Mouse (Mus musculus): ENCODE measurements around the gene Lsm4. TPM values are rescaled to one million over a fixed set of nuclear protein-coding genes. Genes with fewer than 3 reads are reported as not detected.

The Lsm4 gene
- polyA plus RNA-seq (2015; fragmentation: Nextera tagmentation; extraction: Ambion mirVana), result 256 and 281 TPM in 2 replicates

GRCm38 (mm10) chr8:70673079-70673856, at the start of gene Lsm4:
Lsm4 (plus strand) TSS chr8:70673248.
- peaks cover 25% of the 10 kb centered on the region for H3K4me1 ChIP-seq (replicated peaks)
- H3K9me3 ChIP-seq (replicated peaks), result no peaks in the 10 kb centered on the region
- H3K9ac ChIP-seq, result peak within 1 kb of the TSS; percentile 66
- no peaks in the 10 kb centered on the region for H3K27me3 ChIP-seq
- H3K4me3 ChIP-seq, result peak within 1 kb of the TSS; percentile 79
- peaks cover 5% of the 10 kb centered on the region for H3K36me3 ChIP-seq
- WGBS, result under 1% methylated on average over 60 of the region's 60 CpGs
- H3K4me2 ChIP-seq, result peak within 1 kb of the TSS; percentile 78
- peak within 1 kb of the TSS; percentile 96 for H3K27ac ChIP-seq
- ATAC-seq (replicated peaks; ENCODE audit: insufficient number of reproducible peaks, insufficient read depth, low FRiP score, low read depth), result peak; percentile 97

GRCm38 (mm10) chr8:70625104-70625503, 47.9 kb upstream of the Lsm4 start:
- WGBS, result 18% methylated on average over 5 of the region's 5 CpGs
- no peak for ATAC-seq (replicated peaks; ENCODE audit: insufficient number of reproducible peaks, insufficient read depth, low FRiP score, low read depth)
- H3K4me3 ChIP-seq, result no peak overlapping the region

GRCm38 (mm10) chr8:70627041-70627440, 46.0 kb upstream of the Lsm4 start:
- H3K4me2 ChIP-seq, result no peak overlapping the region
- H3K27me3 ChIP-seq, result peaks cover 4% of the 10 kb centered on the region
- H3K4me3 ChIP-seq, result no peak overlapping the region
- no peak overlapping the region for H3K27ac ChIP-seq
- H3K36me3 ChIP-seq, result no peaks in the 10 kb centered on the region
- no peaks in the 10 kb centered on the region for H3K9me3 ChIP-seq (replicated peaks)
- ATAC-seq (replicated peaks; ENCODE audit: insufficient number of reproducible peaks, insufficient read depth, low FRiP score, low read depth), result no peak
- WGBS, result 76% methylated on average over 5 of the region's 5 CpGs
- no peak overlapping the region for H3K9ac ChIP-seq
- peaks cover 30% of the 10 kb centered on the region for H3K4me1 ChIP-seq (replicated peaks)

More at GRCm38 (mm10) chr8:70625104-70625503, 47.9 kb upstream of the Lsm4 start:
- Histone ChIP-seq H3K36me3 (no peaks in the 10 kb centered on the region), H3K27me3 (peaks cover 12% of the 10 kb centered on the region), H3K4me1 (replicated peaks) (peaks cover 11% of the 10 kb centered on the region), H3K9me3 (replicated peaks) (no peaks in the 10 kb centered on the region), H3K4me2 (no peak overlapping the region), H3K27ac (no peak overlapping the region), H3K9ac (no peak overlapping the region)

GRCm38 (mm10) chr8:70628986-70629490, 44.0 kb upstream of the Lsm4 start:
- H3K4me1 ChIP-seq (replicated peaks), result peaks cover 42% of the 10 kb centered on the region
- ATAC-seq (replicated peaks; ENCODE audit: insufficient number of reproducible peaks, insufficient read depth, low FRiP score, low read depth), result no peak
- H3K9ac ChIP-seq, result peak overlapping the region; percentile 58
- H3K27me3 ChIP-seq, result no peaks in the 10 kb centered on the region
- H3K4me3 ChIP-seq, result peak overlapping the region; percentile 53
- no peaks in the 10 kb centered on the region for H3K36me3 ChIP-seq
- H3K4me2 ChIP-seq, result peak overlapping the region; percentile 66
- 54% methylated on average over 7 of the region's 7 CpGs for WGBS
- H3K27ac ChIP-seq, result peak overlapping the region; percentile 73
- no peaks in the 10 kb centered on the region for H3K9me3 ChIP-seq (replicated peaks)

- peaks cover 50% of the 10 kb centered on the region for H3K4me1 ChIP-seq (replicated peaks)
- WGBS, result 2% methylated on average over 60 of the region's 60 CpGs
- H3K9ac ChIP-seq, result peak overlapping the region; percentile 58
- H3K27me3 ChIP-seq, result no peaks in the 10 kb centered on the region
- H3K4me2 ChIP-seq, result peak overlapping the region; percentile 66
- ATAC-seq (replicated peaks; ENCODE audit: insufficient number of reproducible peaks, insufficient read depth, low FRiP score, low read depth), result peak; percentile 83
- peak overlapping the region; percentile 73 for H3K27ac ChIP-seq
- H3K4me3 ChIP-seq, result peak overlapping the region; percentile 53
- H3K9me3 ChIP-seq (replicated peaks), result no peaks in the 10 kb centered on the region
- no peaks in the 10 kb centered on the region for H3K36me3 ChIP-seq
Observed at GRCm38 (mm10) chr8:70629574-70630531, 43.2 kb upstream of the Lsm4 start.

GRCm38 (mm10) chr8:70630532-70631381, 42.3 kb upstream of the Lsm4 start:
- Histone ChIP-seq H3K9me3 (replicated peaks) (no peaks in the 10 kb centered on the region), H3K9ac (peak overlapping the region; percentile 5; the same call in 1 of the 2 replicates), H3K4me1 (replicated peaks) (peaks cover 48% of the 10 kb centered on the region), H3K4me3 (peak overlapping the region; percentile 53), H3K27me3 (no peaks in the 10 kb centered on the region), H3K4me2 (peak overlapping the region; percentile 66), H3K36me3 (no peaks in the 10 kb centered on the region), H3K27ac (peak overlapping the region; percentile 73)
- peak; percentile 21; the same call in 1 of the 2 replicates for ATAC-seq (replicated peaks; ENCODE audit: insufficient number of reproducible peaks, insufficient read depth, low FRiP score, low read depth)
- WGBS, result 16% methylated on average over 22 of the region's 22 CpGs

GRCm38 (mm10) chr8:70631436-70631835, 41.6 kb upstream of the Lsm4 start:
- 11% methylated on average over 24 of the region's 24 CpGs for WGBS
- Histone ChIP-seq H3K4me1 (replicated peaks) (peaks cover 48% of the 10 kb centered on the region), H3K27me3 (no peaks in the 10 kb centered on the region), H3K4me3 (peak overlapping the region; percentile 53), H3K4me2 (peak overlapping the region; percentile 66), H3K27ac (peak overlapping the region; percentile 73), H3K36me3 (no peaks in the 10 kb centered on the region), H3K9ac (no peak overlapping the region), H3K9me3 (replicated peaks) (no peaks in the 10 kb centered on the region)
- no peak; the same call in 1 of the 2 replicates for ATAC-seq (replicated peaks; ENCODE audit: insufficient number of reproducible peaks, insufficient read depth, low FRiP score, low read depth)

- H3K36me3 ChIP-seq, result no peaks in the 10 kb centered on the region
- H3K9me3 ChIP-seq (replicated peaks), result no peaks in the 10 kb centered on the region
- 83% methylated on average over 6 of the region's 6 CpGs for WGBS
- H3K9ac ChIP-seq, result no peak within 1 kb of the TSS
- no peak for ATAC-seq (replicated peaks; ENCODE audit: insufficient number of reproducible peaks, insufficient read depth, low FRiP score, low read depth)
- H3K27ac ChIP-seq, result peak within 1 kb of the TSS; percentile 73
- H3K4me1 ChIP-seq (replicated peaks), result peaks cover 51% of the 10 kb centered on the region
- peak within 1 kb of the TSS; percentile 66 for H3K4me2 ChIP-seq
- peak within 1 kb of the TSS; percentile 53 for H3K4me3 ChIP-seq
- H3K27me3 ChIP-seq, result no peaks in the 10 kb centered on the region
Observed at GRCm38 (mm10) chr8:70632346-70632892, 40.6 kb upstream of the Lsm4 start, which contains the start of gene Gdf15. Gdf15 (minus strand) TSS chr8:70632456.

- ATAC-seq (replicated peaks; ENCODE audit: insufficient number of reproducible peaks, insufficient read depth, low FRiP score, low read depth), result no peak
- Histone ChIP-seq H3K27me3 (no peaks in the 10 kb centered on the region), H3K4me1 (replicated peaks) (peaks cover 61% of the 10 kb centered on the region), H3K27ac (peak overlapping the region; percentile 64), H3K9ac (no peak overlapping the region), H3K4me2 (no peak overlapping the region), H3K4me3 (no peak overlapping the region), H3K36me3 (no peaks in the 10 kb centered on the region), H3K9me3 (replicated peaks) (no peaks in the 10 kb centered on the region)
- 23% methylated on average over 6 of the region's 6 CpGs for WGBS
Observed at GRCm38 (mm10) chr8:70634066-70634465, 39.0 kb upstream of the Lsm4 start.

GRCm38 (mm10) chr8:70635527-70635926, 37.5 kb upstream of the Lsm4 start:
- Histone ChIP-seq H3K9me3 (replicated peaks) (no peaks in the 10 kb centered on the region), H3K4me1 (replicated peaks) (peaks cover 54% of the 10 kb centered on the region), H3K4me2 (no peak overlapping the region), H3K4me3 (no peak overlapping the region), H3K27ac (0 out of 2 replicates have a peak overlapping the region, but pooled peaks have one; percentile 1), H3K9ac (no peak overlapping the region), H3K27me3 (no peaks in the 10 kb centered on the region), H3K36me3 (no peaks in the 10 kb centered on the region)
- WGBS, result 80% methylated on average over 6 of the region's 6 CpGs
- no peak for ATAC-seq (replicated peaks; ENCODE audit: insufficient number of reproducible peaks, insufficient read depth, low FRiP score, low read depth)

All from heart, embryonic 15.5 days (tissue).